Mouse (Mus musculus) adrenal gland, postnatal 36 days (tissue): Measurements from ENCODE around the gene D230025D16Rik. TPM values are rescaled to one million over a fixed set of nuclear protein-coding genes. Genes with fewer than 3 reads are reported as not detected.
"Not testable (repeated sequence)": the region's sequence is repeated elsewhere in the genome, so short reads cannot be mapped to it uniquely, and the experiment has no call there.

ENCODE experiments used
- DNase-seq, 2 experiments: peaks; one replicate each; pipeline ENCODE4 v3.0.0; 2021; ENCODE audit warnings: mixed read lengths in 1 of 2
- total RNA-seq, 2 experiments: library from RNA; stranded (reverse); gene quantifications; 2 replicates each; pipeline ENCODE4 v1.2.3; 2021

D230025D16Rik gene
- total RNA-seq, 2 experiments from 2014 or later, result 23.7 to 27.2 TPM

DNA sequence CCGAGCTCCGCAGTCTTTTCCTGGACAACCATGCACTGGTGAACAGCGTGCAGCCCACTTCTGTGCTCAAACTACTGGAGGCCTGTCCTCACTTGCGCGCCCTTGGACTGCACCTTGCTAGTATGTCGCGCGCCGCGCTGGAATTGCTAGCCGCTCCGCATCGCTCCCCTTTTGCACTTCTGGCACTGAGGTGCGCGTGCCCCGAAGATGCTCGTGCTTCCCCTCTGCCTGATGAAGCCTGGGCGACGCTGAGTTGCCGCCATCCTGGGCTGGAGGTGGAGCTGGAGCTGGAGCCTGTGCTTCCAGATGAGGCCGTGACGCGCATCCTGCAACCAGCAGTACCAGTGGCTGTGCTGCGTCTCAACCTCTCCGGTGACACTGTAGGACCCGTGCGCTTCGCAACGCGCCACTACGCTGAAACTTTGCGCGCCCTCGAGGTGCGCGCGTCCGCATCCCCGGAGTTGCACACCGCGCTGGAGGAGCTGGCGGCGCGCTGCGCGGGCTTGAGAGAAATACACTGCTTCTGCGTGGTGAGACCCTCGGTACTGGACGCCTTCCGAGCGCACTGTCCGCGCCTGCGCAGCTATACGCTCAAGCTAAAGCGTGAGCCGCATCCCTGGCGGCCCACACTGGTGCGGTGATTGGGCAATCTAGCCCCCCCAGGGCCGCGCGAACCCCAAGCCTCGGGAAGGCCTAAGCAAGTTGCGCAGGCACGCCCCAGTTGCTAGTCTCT lies 43.6 kb downstream of the D230025D16Rik start:
- peak; percentile 44 to 45 for DNase-seq

DNA sequence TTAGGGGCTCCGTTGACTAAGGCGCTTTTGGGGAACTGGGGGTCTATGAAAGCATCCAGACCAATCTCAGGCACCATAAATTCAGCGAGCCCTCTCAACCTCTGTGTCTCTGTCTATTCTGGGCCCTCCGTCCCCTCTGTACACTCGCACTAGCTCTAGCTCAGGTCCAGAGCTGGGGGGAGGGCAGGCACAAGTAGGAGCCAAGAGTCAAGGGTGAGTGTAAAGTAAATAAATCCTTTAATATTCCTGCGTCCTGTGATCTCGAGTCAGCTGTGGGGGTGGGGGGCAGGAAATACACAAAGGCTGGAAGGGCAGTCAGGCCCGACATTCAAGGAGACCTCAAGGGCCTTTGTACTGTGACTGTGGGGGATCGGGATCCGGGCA lies 44.1 kb downstream of the D230025D16Rik start:
- DNase-seq, result peak in 1 of 2 experiments; percentile 50

GRCm38 (mm10) chr8:105269461-105269947 lies 44.6 kb downstream of the D230025D16Rik start, which contains the start of gene Hsf4:
Hsf4 (plus strand) TSS chr8:105269801.
- peak; percentile 79 to 88 for DNase-seq

DNA sequence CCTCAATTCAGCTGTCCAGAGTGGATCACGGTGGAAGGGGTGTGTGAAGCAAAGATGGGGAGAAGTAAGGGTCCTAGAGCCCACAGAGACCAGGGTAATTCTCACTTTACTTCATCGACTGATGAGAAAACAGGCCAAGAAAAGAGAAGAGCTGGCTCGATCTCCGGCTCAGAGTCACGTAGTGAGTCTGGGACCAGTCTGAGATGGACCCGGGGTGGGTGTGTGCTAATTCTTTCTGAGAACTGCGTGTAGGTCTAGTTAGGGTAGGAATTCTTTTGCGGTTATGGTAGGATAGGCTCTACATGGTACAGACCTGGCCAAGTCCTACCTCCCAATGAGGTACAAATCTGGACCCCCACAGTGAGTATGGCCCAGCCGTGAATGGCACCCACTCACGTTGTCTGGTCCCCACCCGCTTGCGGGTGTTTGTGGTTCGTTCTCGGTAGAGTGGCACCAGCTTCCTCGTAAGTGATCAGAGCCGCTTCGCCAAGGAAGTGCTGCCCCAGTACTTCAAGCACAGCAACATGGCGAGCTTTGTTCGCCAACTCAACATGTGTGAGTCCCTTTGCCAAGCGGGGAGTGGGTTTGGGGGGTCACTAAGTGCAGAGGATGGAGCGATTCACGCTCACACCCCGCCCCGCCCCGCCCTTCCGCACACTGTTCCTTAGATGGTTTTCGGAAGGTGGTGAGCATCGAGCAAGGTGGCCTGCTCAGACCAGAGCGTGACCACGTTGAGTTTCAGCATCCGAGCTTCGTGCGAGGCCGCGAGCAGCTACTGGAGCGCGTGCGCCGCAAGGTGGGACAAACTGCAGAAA lies 45.4 kb downstream of the D230025D16Rik start:
- no peak for DNase-seq

- no peak for DNase-seq
Measured at GRCm38 (mm10) chr8:105270916-105271186, 45.9 kb downstream of the D230025D16Rik start.

GRCm38 (mm10) chr8:105275387-105275786 lies 50.4 kb downstream of the D230025D16Rik start:
- DNase-seq, result no peak

DNA sequence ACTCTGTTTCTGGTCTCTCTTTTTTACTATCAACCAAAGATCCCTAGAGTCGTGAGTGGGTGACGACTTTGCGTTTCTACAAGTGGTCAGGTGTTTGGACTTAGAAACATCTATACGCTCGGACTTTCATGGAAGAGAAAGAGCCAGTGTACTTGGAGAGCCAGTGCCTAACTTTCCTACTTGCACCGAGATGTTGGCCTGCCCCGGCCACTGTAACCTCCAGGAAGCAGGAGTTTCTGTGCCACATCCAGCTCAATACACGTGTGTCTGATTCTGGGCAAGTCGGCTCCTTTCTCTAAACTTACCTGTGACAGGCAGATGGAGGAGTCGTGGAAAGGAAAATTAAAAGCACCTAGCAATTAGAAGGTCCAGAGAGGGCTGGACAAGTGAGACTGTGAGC lies 50.9 kb downstream of the D230025D16Rik start, which contains the start of gene Nol3:
Gene Nol3, plus strand, starts transcription at position 301 of the 400 bp plus-strand sequence.
- no peak for DNase-seq

DNA sequence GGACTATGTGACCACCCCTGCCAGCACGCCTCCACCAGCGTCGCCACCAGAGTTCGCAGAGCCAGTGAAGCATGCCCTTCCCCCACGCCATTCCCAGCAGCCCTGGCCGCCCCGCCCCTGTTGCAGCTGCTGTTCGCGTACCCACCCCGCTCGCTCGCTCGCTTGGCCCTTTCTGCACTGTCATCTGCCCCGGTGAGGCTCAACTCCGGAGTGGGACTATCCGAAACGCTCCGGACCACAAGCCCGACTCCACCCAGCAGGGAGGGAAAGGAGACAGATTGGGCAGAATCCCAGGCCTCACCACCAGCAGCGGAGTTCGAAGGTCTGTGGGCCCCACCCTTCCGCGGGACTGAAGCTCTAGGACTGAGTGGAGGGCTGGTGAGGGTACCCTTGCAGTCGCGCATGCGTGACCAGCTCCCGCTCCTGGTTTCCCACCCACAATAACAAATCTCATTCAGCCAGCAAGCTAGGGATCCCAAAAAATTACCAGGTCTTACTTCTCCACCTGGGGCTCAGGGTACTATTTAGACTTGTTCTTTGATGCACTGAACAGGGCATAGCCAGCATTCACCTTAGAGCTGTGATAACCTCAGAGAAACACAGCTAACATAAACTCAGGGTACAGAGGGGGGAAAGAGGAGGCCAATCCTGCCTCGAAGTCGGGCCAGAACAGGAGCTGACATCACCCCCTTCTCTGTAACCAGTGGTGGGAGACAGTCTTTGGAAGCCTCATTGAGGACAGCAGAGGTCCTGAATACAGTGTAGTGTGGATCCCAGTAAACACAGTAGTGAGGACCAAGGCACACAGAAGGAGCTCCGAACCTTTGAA lies 51.6 kb downstream of the D230025D16Rik start:
- DNase-seq, result peak; percentile 63 to 82

GRCm38 (mm10) chr8:105278911-105279334 lies 54.0 kb downstream of the D230025D16Rik start:
- DNase-seq, result peak; percentile 95

- DNase-seq, result no peak
Measured at GRCm38 (mm10) chr8:105280567-105280966, 55.6 kb downstream of the D230025D16Rik start.

- no peak for DNase-seq
Measured at GRCm38 (mm10) chr8:105281821-105282220, 56.9 kb downstream of the D230025D16Rik start.

DNA sequence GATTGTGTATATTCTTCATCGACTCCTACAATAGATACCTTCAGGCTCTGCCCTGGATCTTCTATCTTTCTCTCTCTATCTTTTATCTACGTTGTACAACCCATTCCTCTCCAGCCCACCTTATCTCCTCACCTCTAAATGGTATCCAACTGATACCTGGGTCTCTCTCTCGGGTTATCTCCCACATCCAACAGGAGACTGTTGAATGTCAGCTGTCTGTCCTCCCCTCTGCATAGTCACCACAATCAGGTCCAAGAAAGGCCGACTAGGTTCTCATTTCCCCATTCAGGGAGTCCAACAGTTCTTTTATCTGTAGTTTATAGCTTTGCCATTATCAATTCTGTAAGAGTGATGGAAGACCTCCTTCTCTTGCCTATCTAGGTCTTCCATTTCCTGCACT lies 57.3 kb downstream of the D230025D16Rik start:
- no peak for DNase-seq

GRCm38 (mm10) chr8:105283074-105283473 lies 58.1 kb downstream of the D230025D16Rik start:
- DNase-seq, result peak; percentile 78 to 79

DNA sequence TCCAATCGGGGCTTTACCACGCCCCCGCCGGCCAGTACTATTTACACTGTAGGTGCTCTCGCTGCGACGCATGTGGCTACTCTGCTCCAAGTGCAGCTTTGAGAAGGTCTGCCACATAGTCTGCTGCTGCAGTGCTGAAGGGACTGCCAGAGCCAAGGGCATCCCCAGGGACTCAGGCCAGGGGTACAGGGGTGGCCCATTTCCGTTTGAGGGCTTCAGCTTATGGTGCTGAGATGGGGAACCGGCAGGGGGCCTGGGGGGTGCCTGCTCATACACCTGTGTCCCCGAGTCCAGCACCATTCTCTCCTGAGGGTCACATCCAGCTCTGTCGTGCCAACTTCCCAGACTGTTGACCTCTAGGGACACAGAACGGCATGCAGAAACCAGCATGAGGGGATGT lies 60.6 kb downstream of the D230025D16Rik start:
- DNase-seq, result no peak

DNA sequence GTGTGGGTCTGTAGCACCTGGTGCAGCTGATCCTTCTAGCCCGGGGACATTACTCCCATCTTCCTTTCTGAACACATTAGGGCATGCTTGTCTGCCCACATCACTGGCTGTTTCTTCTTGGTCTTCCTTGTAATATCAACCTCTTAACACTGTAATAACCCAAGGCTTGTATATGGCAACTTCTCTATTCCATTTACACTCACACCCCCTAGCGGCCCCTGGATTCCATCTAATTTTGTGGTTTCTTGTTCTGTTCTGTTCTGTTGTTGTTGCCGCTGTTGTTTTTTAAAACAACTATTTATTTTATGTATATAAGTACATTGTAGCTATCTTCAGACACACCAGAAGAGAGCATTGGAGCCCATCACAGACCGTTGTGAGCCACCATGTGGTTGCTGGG lies 62.0 kb downstream of the D230025D16Rik start:
- DNase-seq, result no peak

DNA sequence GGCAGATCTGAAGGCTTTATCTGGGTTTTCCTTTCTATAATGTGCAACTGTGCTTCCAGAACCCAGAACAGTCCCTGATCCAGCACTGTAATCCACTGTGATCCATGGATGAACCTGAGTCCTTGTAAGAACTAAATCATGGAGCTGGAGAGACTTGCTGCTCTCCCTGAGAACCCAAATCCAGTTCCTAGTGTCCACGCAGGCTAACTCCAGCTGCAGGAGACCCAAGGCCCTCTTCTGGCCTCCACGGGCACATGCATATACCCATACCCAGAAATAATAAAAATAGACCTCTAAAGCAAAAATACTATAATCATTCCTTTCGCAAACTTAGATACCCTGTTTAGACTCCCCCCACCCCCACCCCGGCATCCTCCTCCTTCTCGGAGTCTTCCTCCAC lies 63.3 kb downstream of the D230025D16Rik start:
- DNase-seq, result no peak

DNA sequence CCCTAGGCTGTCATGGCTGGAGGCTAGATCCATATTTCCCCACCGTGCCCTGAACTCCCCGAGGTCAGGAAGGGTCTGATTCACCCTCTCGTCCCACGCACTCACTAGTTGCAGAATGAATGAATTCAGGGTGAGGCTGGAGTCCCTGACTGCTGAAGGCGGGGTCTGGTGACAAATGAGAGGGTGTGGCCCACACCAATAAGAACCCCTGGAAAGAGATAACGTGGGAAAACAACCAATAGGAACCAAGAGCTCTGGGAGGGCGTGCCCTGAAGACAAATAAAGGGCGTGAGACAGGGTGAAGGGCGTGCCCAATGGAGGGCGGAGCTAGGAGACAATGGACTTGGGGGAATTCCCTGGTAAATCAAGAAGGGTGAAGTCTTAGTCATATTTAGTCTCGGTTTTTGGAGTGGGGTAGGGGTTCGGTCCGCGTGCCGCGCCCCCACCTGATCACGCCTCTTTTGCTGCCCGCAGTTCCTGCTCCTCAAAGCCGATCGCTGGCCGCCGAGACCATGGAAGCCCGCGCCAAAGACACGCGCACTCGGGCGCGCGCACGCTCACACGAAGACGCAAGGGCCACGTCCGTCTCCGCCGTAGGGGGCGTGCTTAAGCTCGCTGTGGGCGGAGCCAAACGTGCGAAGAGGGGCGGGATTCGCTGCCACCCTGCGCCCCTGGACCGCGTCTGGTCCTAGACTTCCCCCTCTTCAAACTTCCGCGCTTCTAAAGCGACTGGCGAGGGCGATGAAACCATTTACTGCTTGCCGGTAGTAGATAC lies 64.2 kb downstream of the D230025D16Rik start:
- DNase-seq, result peak; percentile 93 to 95

DNA sequence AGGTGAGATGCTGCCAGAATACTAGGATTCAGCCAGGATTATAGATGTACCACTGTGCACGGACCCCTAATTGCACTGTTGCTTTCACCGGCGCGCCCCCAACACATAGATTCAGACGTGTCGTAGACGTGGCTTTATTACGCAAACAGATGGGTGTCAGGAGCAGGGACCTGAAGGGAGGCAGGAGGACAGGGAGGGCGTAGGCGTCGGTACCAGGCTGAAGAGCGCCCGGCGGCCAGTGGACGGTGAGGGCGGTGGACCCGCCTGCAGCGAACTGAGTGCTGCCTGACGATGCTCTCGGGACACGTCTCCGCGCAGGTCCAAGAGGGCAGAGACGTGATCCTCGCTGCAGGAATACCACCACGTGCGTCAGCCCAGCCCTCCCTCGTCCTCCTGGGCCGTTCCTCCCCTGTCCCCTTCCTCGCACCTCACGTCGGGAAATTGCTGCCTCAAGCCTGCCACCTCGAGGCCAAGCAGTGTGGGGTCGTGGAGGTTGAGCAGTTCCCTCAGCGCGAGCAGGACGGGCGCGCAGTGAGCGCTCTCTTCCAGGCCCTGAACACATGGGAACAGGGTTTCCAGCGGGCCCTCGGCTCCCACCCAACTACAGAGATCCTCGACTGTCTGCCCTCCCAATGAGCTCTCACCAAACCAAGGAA lies 65.0 kb downstream of the D230025D16Rik start, which contains the start of gene 4931428F04Rik:
Gene 4931428F04Rik, minus strand, starts transcription at position 60 of the 656 bp plus-strand sequence.
- peak; percentile 59 to 63 for DNase-seq

- peak; percentile 90 to 92 for DNase-seq
Measured at GRCm38 (mm10) chr8:105290554-105291314, 65.8 kb downstream of the D230025D16Rik start.

DNA sequence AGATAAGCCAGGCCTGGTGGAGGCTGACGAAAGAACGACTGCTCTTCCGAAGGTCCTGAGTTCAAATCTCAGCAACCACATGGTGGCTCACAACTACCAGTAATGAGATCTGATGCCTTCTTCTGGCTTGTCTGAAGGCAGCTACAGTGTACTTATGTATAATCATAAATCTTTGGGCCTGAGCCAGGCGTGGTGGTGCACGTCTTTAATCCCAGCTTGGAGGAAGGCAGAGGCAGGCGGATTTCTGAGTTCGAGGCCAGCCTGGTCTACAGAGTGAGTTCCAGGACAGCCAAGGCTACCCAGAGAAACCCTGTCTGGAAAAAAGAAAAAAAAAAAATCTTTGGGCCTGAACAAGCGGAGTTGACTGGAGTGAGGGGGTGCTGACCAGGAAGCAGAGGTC lies 66.4 kb downstream of the D230025D16Rik start:
- not testable (repeated sequence) for DNase-seq
